Mouse (Mus musculus) hindbrain, embryonic 16.5 days (tissue): ENCODE measurements around the gene Baiap2. TPM values are rescaled to one million over a fixed set of nuclear protein-coding genes. Genes with fewer than 3 reads are reported as not detected.

ENCODE experiments used
- ATAC-seq: fragments of 200-750 bp; cut with Nextera tagmentation; 2 replicates; pipeline ENCODE4 v1.8.0; 2017; ENCODE audit warnings: moderate TSS enrichment, moderate library complexity
- H3K27ac ChIP-seq: fragments of 300-500 bp; sonication (generic); 2 replicates; pipeline ENCODE4 v1.5.1; 2014; ENCODE audit warnings: low read depth, mild to moderate bottlenecking, control low read depth, low read length, moderate library complexity
- H3K27me3 ChIP-seq: fragments of 300-500 bp; sonication (generic); replicated peaks from 2 replicates; pipeline ENCODE4 v1.6.1; 2014; ENCODE audit warnings: low read length; ENCODE audit not compliant: control insufficient read depth, insufficient read depth
- H3K36me3 ChIP-seq: fragments of 300-500 bp; sonication (generic); 2 replicates; pipeline ENCODE4 v1.6.1; 2014; ENCODE audit warnings: mild to moderate bottlenecking, low read length, moderate library complexity, mixed read lengths; ENCODE audit not compliant: control insufficient read depth, insufficient read depth
- H3K4me1 ChIP-seq: fragments of 300-500 bp; sonication (generic); 2 replicates; pipeline ENCODE4 v1.6.1; 2014; ENCODE audit warnings: low read depth, low read length; ENCODE audit not compliant: control insufficient read depth, insufficient read depth
- H3K4me2 ChIP-seq: fragments of 300-500 bp; sonication (generic); 2 replicates; pipeline ENCODE4 v1.6.1; 2014; ENCODE audit warnings: mild to moderate bottlenecking, low read length, control low read depth, moderate library complexity
- H3K4me3 ChIP-seq: fragments of 300-500 bp; sonication (generic); 2 replicates; pipeline ENCODE4 v1.5.1; 2014; ENCODE audit warnings: mild to moderate bottlenecking, low read length, control low read depth, moderate library complexity
- H3K9ac ChIP-seq: fragments of 300-500 bp; sonication (generic); 2 replicates; pipeline ENCODE4 v1.6.1; 2014; ENCODE audit warnings: low read depth, mild to moderate bottlenecking, control low read depth, low read length, moderate library complexity
- H3K9me3 ChIP-seq: fragments of 300-500 bp; sonication (generic); 2 replicates; pipeline ENCODE4 v1.6.1; 2014; ENCODE audit warnings: mild to moderate bottlenecking, low read length, moderate library complexity; ENCODE audit not compliant: control insufficient read depth
- WGBS: fragments of 180-500 bp; shearing (Covaris S2); extraction: QIAGEN DNeasy Blood & Tissue Kit; methylation state at CpG from one replicate; pipeline ENCODE4 v1.1.7; 2014; 5-methylcytosine and 5-hydroxymethylcytosine counted together
- polyA plus RNA-seq: library from polyadenylated mRNA; unstranded; fragments of >200 nt; fragmentation: Nextera tagmentation; extraction: Ambion mirVana; gene quantifications from 2 replicates; pipeline ENCODE4 v1.2.1, GENCODE M21; 2015

Gene Baiap2
- polyA plus RNA-seq, 1 experiment from 2014 or later, result 23.9 TPM

- WGBS, result 43% methylated on average over 9 of the region's 9 CpGs
- H3K4me3 ChIP-seq, result no peak overlapping the region
- H3K36me3 ChIP-seq, result no peaks in the 10 kb centered on the region
- peak; percentile 25; the same call in 1 of the 2 replicates for ATAC-seq
- H3K27me3 ChIP-seq, result no peaks in the 10 kb centered on the region
- no peaks in the 10 kb centered on the region for H3K9me3 ChIP-seq
- H3K9ac ChIP-seq, result no peak overlapping the region
- H3K4me1 ChIP-seq, result peaks cover 4% of the 10 kb centered on the region; the same call in 1 of the 2 replicates
- peak overlapping the region; percentile 24 for H3K27ac ChIP-seq
- H3K4me2 ChIP-seq, result no peak overlapping the region
These were observed 87.0 kb downstream of the Baiap2 start for GRCm38 (mm10) chr11:120029431-120030144.

GRCm38 (mm10) chr11:120030145-120030901, 87.8 kb downstream of the Baiap2 start:
- H3K4me2 ChIP-seq, result no peak overlapping the region
- H3K9me3 ChIP-seq, result no peaks in the 10 kb centered on the region
- 38% methylated on average over 10 of the region's 10 CpGs for WGBS
- H3K27ac ChIP-seq, result peak overlapping the region; percentile 24
- peaks cover 4% of the 10 kb centered on the region; the same call in 1 of the 2 replicates for H3K4me1 ChIP-seq
- peak; percentile 63 for ATAC-seq
- no peaks in the 10 kb centered on the region for H3K36me3 ChIP-seq
- H3K9ac ChIP-seq, result no peak overlapping the region
- H3K4me3 ChIP-seq, result no peak overlapping the region
- no peaks in the 10 kb centered on the region for H3K27me3 ChIP-seq

- no peaks in the 10 kb centered on the region for H3K36me3 ChIP-seq
- WGBS, result 53% methylated on average over 8 of the region's 8 CpGs
- no peak overlapping the region for H3K9ac ChIP-seq
- no peak overlapping the region for H3K27ac ChIP-seq
- no peak overlapping the region for H3K4me2 ChIP-seq
- no peaks in the 10 kb centered on the region for H3K27me3 ChIP-seq
- H3K4me1 ChIP-seq, result peaks cover 4% of the 10 kb centered on the region; the same call in 1 of the 2 replicates
- H3K4me3 ChIP-seq, result no peak overlapping the region
- H3K9me3 ChIP-seq, result no peaks in the 10 kb centered on the region
- no peak for ATAC-seq
These were observed 89.5 kb downstream of the Baiap2 start for GRCm38 (mm10) chr11:120032052-120032451.

GRCm38 (mm10) chr11:120033473-120033872, 90.9 kb downstream of the Baiap2 start:
- H3K27ac ChIP-seq, result no peak overlapping the region
- no peak for ATAC-seq
- H3K9ac ChIP-seq, result no peak overlapping the region
- H3K4me3 ChIP-seq, result no peak overlapping the region
- no peaks in the 10 kb centered on the region for H3K9me3 ChIP-seq
- H3K4me1 ChIP-seq, result peaks cover 4% of the 10 kb centered on the region; the same call in 1 of the 2 replicates
- no peaks in the 10 kb centered on the region for H3K27me3 ChIP-seq
- H3K36me3 ChIP-seq, result no peaks in the 10 kb centered on the region
- WGBS, result 75% methylated on average over 3 of the region's 3 CpGs
- H3K4me2 ChIP-seq, result no peak overlapping the region

- H3K27ac ChIP-seq, result no peak overlapping the region
- no peaks in the 10 kb centered on the region for H3K9me3 ChIP-seq
- no peak overlapping the region for H3K4me3 ChIP-seq
- no peak overlapping the region for H3K9ac ChIP-seq
- no peak for ATAC-seq
- H3K4me2 ChIP-seq, result no peak overlapping the region
- 40% methylated on average over 3 of the region's 3 CpGs for WGBS
- H3K27me3 ChIP-seq, result no peaks in the 10 kb centered on the region
- H3K36me3 ChIP-seq, result no peaks in the 10 kb centered on the region
- H3K4me1 ChIP-seq, result peaks cover 4% of the 10 kb centered on the region; the same call in 1 of the 2 replicates
These were observed 91.7 kb downstream of the Baiap2 start for GRCm38 (mm10) chr11:120034306-120034705.

- Histone ChIP-seq H3K4me2 (no peak overlapping the region), H3K27me3 (no peaks in the 10 kb centered on the region), H3K27ac (no peak overlapping the region), H3K9ac (no peak overlapping the region), H3K4me3 (no peak overlapping the region), H3K9me3 (no peaks in the 10 kb centered on the region), H3K36me3 (no peaks in the 10 kb centered on the region), H3K4me1 (peaks cover 6% of the 10 kb centered on the region)
- 65% methylated on average over 5 of the region's 5 CpGs for WGBS
- no peak for ATAC-seq
These were observed 92.2 kb downstream of the Baiap2 start for GRCm38 (mm10) chr11:120034762-120035161.

- H3K9me3 ChIP-seq, result no peaks in the 10 kb centered on the region
- H3K4me2 ChIP-seq, result no peak overlapping the region
- peaks cover 17% of the 10 kb centered on the region for H3K4me1 ChIP-seq
- H3K4me3 ChIP-seq, result no peak overlapping the region
- no peaks in the 10 kb centered on the region for H3K36me3 ChIP-seq
- WGBS, result 44% methylated on average over 4 of the region's 4 CpGs
- ATAC-seq, result peak; percentile 64
- H3K27me3 ChIP-seq, result no peaks in the 10 kb centered on the region
- no peak overlapping the region for H3K9ac ChIP-seq
- peak overlapping the region; percentile 49; the same call in 1 of the 2 replicates for H3K27ac ChIP-seq
These were observed 97.0 kb downstream of the Baiap2 start for GRCm38 (mm10) chr11:120039581-120039980.

- H3K4me2 ChIP-seq, result no peak overlapping the region
- no peaks in the 10 kb centered on the region for H3K9me3 ChIP-seq
- peaks cover 26% of the 10 kb centered on the region for H3K4me1 ChIP-seq
- H3K4me3 ChIP-seq, result no peak overlapping the region
- no peak overlapping the region for H3K9ac ChIP-seq
- WGBS, result 68% methylated on average over 8 of the region's 8 CpGs
- H3K36me3 ChIP-seq, result no peaks in the 10 kb centered on the region
- H3K27me3 ChIP-seq, result no peaks in the 10 kb centered on the region
- H3K27ac ChIP-seq, result no peak overlapping the region
- ATAC-seq, result no peak
These were observed 97.9 kb downstream of the Baiap2 start for GRCm38 (mm10) chr11:120040440-120040839.
